Mouse (Mus musculus): ENCODE measurements around the gene Pnkd. TPM values are rescaled to one million over a fixed set of nuclear protein-coding genes. Genes with fewer than 3 reads are reported as not detected.

The Pnkd gene
- total and polyA plus RNA-seq, 2 experiments from 2014 or later: 310 to 345 TPM

DNA sequence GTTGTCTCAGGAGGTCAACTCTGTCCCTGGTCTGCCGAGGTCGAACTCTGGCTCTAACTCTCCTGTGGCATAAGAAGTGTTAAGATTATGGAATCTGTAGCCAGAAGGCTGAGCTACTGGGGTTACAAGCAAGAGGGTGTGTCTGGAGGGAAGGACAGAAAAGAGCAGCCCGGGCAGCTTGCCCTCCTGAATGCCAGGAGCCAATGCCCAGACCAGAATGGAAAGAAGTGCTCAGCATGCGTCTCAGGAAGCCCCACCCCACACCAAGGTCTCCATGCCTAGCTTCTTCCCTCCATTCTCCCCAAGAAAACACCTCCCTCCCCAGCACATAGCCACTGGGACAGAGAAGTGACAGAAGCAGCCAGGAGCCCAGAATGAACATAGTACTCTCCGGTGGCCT, 14.3 kb downstream of the Pnkd start:
- no peak for ATAC-seq (ENCODE audit: insufficient read depth, low read depth)
- TF ChIP-seq CTCF (IDR thresholded peaks at IDR 0.05; ENCODE audit: low read depth) (no peak), EP300 (IDR thresholded peaks at IDR 0.05; ENCODE audit: low read depth) (no peak)
- H3K36me3 ChIP-seq (replicated peaks; ENCODE audit: control insufficient read depth, insufficient read depth, low read length): peaks cover 3% of the 10 kb centered on the region; the same call in 1 of the 2 replicates
- H3K9ac ChIP-seq (replicated peaks; ENCODE audit: low read depth, low read length): peak overlapping the region; percentile 32; the same call in 1 of the 2 replicates
- no peaks in the 10 kb centered on the region for H3K27me3 ChIP-seq (ENCODE audit: control insufficient read depth, insufficient read depth, low read length)
- H3K9me3 ChIP-seq (replicated peaks; ENCODE audit: control insufficient read depth, low read length): no peaks in the 10 kb centered on the region
- no peak overlapping the region for H3K4me3 ChIP-seq (ENCODE audit: low read depth, low read length)
- peaks cover 84% of the 10 kb centered on the region for H3K4me1 ChIP-seq (ENCODE audit: control insufficient read depth, insufficient read depth)
- 26% methylated on average over 5 of the region's 5 CpGs for WGBS
- no peak overlapping the region for H3K4me2 ChIP-seq (ENCODE audit: low read depth, low read length)
- DNase-seq (ENCODE audit: low spot score): peak; percentile 66
- H3K27ac ChIP-seq (ENCODE audit: low read depth): peak overlapping the region; percentile 98

DNA sequence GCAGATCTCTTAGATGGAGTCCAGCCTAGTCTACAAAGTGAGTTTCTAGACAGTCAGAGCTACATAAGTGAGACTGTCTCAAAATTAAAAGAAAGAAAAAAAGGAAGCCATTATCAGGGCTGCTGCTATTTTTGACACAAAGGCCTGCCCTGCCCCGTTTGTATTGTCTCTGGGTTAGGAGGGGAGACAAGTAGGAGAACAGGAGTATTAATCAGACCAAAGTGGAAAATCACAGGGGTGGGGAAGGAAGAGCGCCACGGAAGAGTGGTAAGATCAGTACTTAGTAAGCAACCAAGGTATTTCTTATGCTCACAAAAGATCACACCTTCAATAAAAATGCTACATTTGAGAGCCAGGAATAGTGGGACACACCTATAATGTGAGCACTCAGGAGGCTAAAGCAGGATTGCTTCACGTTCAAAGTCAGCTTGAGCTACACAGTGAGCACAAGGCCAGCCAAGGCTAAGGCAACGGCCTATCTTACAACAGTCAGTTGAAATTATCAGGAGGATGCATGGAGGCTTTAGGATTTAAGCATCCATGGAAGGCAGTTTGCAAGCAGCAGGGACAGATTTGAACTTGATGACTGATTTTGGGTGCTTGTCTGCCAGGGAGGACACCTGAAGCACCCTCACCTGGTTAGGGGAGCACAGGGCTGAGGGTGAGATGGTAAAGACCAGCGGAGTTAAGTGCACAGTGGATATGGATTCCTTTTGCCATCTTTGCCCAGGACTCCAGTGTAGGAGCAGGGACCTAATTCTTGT, 15.8 kb downstream of the Pnkd start:
- ATAC-seq (ENCODE audit: insufficient read depth, low read depth) (no peak), DNase-seq (ENCODE audit: low spot score) (no peak)
- Histone ChIP-seq H3K27me3 (ENCODE audit: control insufficient read depth, insufficient read depth, low read length) (no peaks in the 10 kb centered on the region), H3K4me2 (ENCODE audit: low read depth, low read length) (no peak overlapping the region), H3K27ac (ENCODE audit: low read depth) (peak overlapping the region; percentile 52), H3K4me3 (ENCODE audit: low read depth, low read length) (no peak overlapping the region), H3K4me1 (ENCODE audit: control insufficient read depth, insufficient read depth) (peaks cover 71% of the 10 kb centered on the region), H3K9ac (replicated peaks; ENCODE audit: low read depth, low read length) (0 out of 2 replicates have a peak overlapping the region, but pooled peaks have one; percentile 15), H3K9me3 (replicated peaks; ENCODE audit: control insufficient read depth, low read length) (no peaks in the 10 kb centered on the region), H3K36me3 (replicated peaks; ENCODE audit: control insufficient read depth, insufficient read depth, low read length) (0 out of 2 replicates have a peak, but pooled peaks cover 3% of the 10 kb centered on the region)
- no peak for TF ChIP-seq CTCF (IDR thresholded peaks at IDR 0.05; ENCODE audit: low read depth)
- TF ChIP-seq EP300 (IDR thresholded peaks at IDR 0.05; ENCODE audit: low read depth): no peak
- WGBS: 42% methylated on average over 6 of the region's 6 CpGs

DNA sequence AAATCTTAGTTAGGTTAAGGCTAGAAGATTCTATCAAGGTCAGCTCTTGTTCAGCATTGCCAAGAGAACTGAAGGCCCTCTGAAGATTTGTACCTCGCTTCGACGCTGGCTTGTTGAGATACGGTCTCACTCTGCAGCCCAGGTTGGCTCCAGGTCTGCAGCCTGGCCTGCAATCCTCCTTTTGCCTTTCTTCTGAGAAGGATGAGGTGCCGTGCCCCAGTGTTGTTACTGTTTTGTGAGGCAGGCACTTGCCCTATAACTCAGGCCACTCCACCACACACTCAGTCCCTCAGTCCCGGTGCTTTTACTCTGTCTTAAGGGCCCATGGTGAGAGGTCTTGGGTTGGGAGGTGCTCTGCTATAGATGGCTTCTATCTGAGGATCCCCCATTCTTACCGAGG, 17.5 kb downstream of the Pnkd start:
- H3K36me3 ChIP-seq (replicated peaks; ENCODE audit: control insufficient read depth, insufficient read depth, low read length): 0 out of 2 replicates have a peak, but pooled peaks cover 3% of the 10 kb centered on the region
- no peak overlapping the region for H3K4me3 ChIP-seq (ENCODE audit: low read depth, low read length)
- H3K4me2 ChIP-seq (ENCODE audit: low read depth, low read length): peak overlapping the region; percentile 67
- no peaks in the 10 kb centered on the region for H3K9me3 ChIP-seq (replicated peaks; ENCODE audit: control insufficient read depth, low read length)
- peaks cover 55% of the 10 kb centered on the region for H3K4me1 ChIP-seq (ENCODE audit: control insufficient read depth, insufficient read depth)
- no peak for TF ChIP-seq CTCF (IDR thresholded peaks at IDR 0.05; ENCODE audit: low read depth)
- TF ChIP-seq EP300 (IDR thresholded peaks at IDR 0.05; ENCODE audit: low read depth): no peak
- ATAC-seq (ENCODE audit: insufficient read depth, low read depth): no peak
- 83% methylated on average over 7 of the region's 7 CpGs for WGBS
- no peak overlapping the region for H3K27ac ChIP-seq (ENCODE audit: low read depth)
- 0 out of 2 replicates have a peak overlapping the region, but pooled peaks have one; percentile 0 for H3K9ac ChIP-seq (replicated peaks; ENCODE audit: low read depth, low read length)
- H3K27me3 ChIP-seq (ENCODE audit: control insufficient read depth, insufficient read depth, low read length): no peaks in the 10 kb centered on the region
- DNase-seq (ENCODE audit: low spot score): no peak

DNA sequence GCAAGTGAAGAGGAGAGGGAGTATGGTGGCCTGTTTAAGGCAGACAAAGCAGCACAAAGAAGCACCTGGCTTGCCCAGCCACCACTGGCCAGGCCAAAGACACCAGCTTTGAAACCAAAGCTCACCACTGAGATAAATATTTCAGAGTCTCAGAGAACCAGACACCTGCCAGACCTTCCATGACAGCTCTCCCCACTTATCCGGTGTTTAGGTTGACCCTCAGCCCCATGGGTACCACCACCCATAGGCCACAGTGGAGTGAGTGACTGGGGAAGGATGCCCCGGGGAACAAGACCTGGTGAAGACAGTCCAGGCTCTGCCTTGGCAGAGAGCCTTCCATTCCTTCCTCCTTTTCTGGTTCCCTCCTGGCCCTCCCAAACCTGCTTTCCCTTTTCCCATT, 18.1 kb downstream of the Pnkd start:
- H3K27me3 ChIP-seq (ENCODE audit: control insufficient read depth, insufficient read depth, low read length): no peaks in the 10 kb centered on the region
- peaks cover 49% of the 10 kb centered on the region for H3K4me1 ChIP-seq (ENCODE audit: control insufficient read depth, insufficient read depth)
- peak overlapping the region; percentile 67 for H3K4me2 ChIP-seq (ENCODE audit: low read depth, low read length)
- 51% methylated on average over 2 of the region's 2 CpGs for WGBS
- H3K27ac ChIP-seq (ENCODE audit: low read depth): no peak overlapping the region
- no peak overlapping the region for H3K9ac ChIP-seq (replicated peaks; ENCODE audit: low read depth, low read length)
- DNase-seq (ENCODE audit: low spot score): no peak
- H3K4me3 ChIP-seq (ENCODE audit: low read depth, low read length): peak overlapping the region; percentile 64
- no peak for ATAC-seq (ENCODE audit: insufficient read depth, low read depth)
- H3K36me3 ChIP-seq (replicated peaks; ENCODE audit: control insufficient read depth, insufficient read depth, low read length): 0 out of 2 replicates have a peak, but pooled peaks cover 3% of the 10 kb centered on the region
- no peak for TF ChIP-seq EP300 (IDR thresholded peaks at IDR 0.05; ENCODE audit: low read depth)
- TF ChIP-seq CTCF (IDR thresholded peaks at IDR 0.05; ENCODE audit: low read depth): no peak
- no peaks in the 10 kb centered on the region for H3K9me3 ChIP-seq (replicated peaks; ENCODE audit: control insufficient read depth, low read length)

DNA sequence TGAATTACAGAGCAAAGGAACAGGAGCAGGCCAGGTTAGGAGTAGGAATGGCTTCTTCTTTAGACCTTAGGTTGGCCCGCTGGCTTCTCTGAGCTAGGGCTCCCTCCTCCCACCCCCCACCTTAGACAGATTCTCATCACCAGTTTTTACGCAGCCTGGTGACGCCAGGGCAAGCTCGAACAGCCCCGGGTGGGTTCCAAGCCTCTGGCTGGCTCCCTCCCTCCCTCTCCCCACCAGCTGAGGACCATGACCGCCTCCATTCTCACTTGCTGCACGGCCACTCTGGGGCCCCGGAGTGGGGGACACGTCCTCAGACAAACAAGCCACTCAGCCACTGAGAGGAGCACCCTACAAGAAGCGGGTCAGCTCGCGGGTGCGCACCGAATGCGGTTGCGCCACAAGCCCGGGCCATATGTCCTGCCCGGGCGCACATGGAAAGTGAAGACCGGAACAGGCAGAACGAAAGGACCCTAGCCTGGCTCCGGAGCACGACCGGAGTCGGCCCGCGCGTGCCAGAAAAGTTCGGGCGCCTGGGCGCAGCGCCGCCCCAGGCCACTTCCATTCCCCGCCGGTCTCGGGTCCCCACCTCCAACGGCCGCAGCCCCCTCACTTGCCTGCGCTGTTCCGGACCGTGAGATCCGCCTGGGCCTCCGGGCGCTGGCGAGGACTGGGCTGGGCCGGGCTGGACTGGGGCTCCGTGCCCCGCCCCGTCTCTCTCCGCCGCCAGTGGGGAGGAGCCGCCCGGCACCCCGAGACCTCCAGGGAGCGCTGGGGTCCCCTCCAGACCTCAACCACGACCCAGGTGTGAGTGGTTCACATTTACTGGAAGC, 19.0 kb downstream of the Pnkd start:
- Histone ChIP-seq H3K27me3 (ENCODE audit: control insufficient read depth, insufficient read depth, low read length) (no peaks in the 10 kb centered on the region), H3K4me1 (ENCODE audit: control insufficient read depth, insufficient read depth) (peaks cover 47% of the 10 kb centered on the region), H3K9ac (replicated peaks; ENCODE audit: low read depth, low read length) (peak overlapping the region; percentile 83), H3K36me3 (replicated peaks; ENCODE audit: control insufficient read depth, insufficient read depth, low read length) (0 out of 2 replicates have a peak, but pooled peaks cover under 1% of the 10 kb centered on the region), H3K9me3 (replicated peaks; ENCODE audit: control insufficient read depth, low read length) (no peaks in the 10 kb centered on the region), H3K4me2 (ENCODE audit: low read depth, low read length) (peak overlapping the region; percentile 67), H3K27ac (ENCODE audit: low read depth) (peak overlapping the region; percentile 91), H3K4me3 (ENCODE audit: low read depth, low read length) (peak overlapping the region; percentile 64)
- WGBS: under 1% methylated on average over 56 of the region's 56 CpGs
- TF ChIP-seq EP300 (IDR thresholded peaks at IDR 0.05; ENCODE audit: low read depth): peak; percentile 45; the same call in 1 of the 2 replicates
- peak; percentile 15 for TF ChIP-seq CTCF (IDR thresholded peaks at IDR 0.05; ENCODE audit: low read depth)
- peak; percentile 60 for DNase-seq (ENCODE audit: low spot score)
- peak; percentile 84 for ATAC-seq (ENCODE audit: insufficient read depth, low read depth)

All from heart, postnatal 0 days (tissue).